8 mouse cellular contexts compared by ENCODE assay signal in the genomic region with DNA sequence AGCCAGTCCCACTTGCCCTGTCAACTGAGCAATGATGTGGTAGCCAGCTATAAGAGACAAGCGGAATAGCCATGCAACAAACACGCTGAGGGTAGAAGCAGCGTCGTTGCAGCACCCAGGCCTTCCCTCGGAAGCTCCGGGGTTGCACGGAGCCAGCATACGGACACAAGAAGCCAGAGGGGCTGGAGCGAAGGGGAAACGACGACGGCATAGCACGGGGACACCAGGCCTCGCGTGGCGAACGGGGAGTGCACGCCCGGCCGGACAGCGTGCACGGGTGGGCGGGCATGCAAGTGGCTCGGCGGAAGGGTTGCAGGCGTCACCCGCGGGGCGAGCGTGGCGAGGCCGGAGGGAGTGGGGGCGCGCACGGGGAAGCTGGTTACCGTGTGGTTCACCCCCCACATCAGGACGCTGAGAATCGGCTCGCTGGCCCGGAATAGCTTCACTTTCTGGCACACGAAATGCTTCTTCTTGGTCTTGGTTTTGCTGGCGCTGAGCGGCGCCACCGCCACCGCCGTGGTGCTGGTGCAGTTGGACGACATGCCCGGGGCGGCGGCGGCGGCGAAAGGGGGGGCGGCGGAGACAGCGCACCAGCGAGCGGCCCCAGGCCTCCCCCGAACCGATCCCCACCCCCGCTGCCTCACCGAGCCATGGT. TPM values are rescaled to one million over a fixed set of nuclear protein-coding genes. Genes with fewer than 3 reads are reported as not detected.
DNase-seq lines count a peak whose midpoint lies in the region; ATAC-seq lines count a peak whose summit lies in the region.

A gene (minus strand): TSS at position 642 of the 655 bp plus-strand sequence.

- H3K27me3 ChIP-seq in intestine, embryonic 15.5 days (replicated peaks), result no peaks in the 10 kb centered on the region
- H3K27me3 ChIP-seq in liver, embryonic 13.5 days, result no peaks in the 10 kb centered on the region
- H3K27me3 ChIP-seq in neural tube, embryonic 12.5 days (replicated peaks), result no peaks in the 10 kb centered on the region

- peak within 1 kb of the TSS; percentile 80 for H3K4me2 ChIP-seq in intestine, embryonic 15.5 days (replicated peaks)
- H3K4me2 ChIP-seq in liver, embryonic 13.5 days, result peak within 1 kb of the TSS; percentile 92
- H3K4me2 ChIP-seq in neural tube, embryonic 12.5 days (replicated peaks), result peak within 1 kb of the TSS; percentile 77

- peak; percentile 51 for DNase-seq in urinary bladder, postnatal 14 days (ENCODE audit: low spot score)
- no peak for DNase-seq in urinary bladder, postnatal 4 days (ENCODE audit: low spot score in 2 of 2)
- peak; percentile 68 for DNase-seq in embryo, embryonic 11 days
- no peak for DNase-seq in gastrocnemius, postnatal 25 days
- no peak for DNase-seq in liver, embryonic 13.5 days
- DNase-seq in right cerebral cortex, postnatal 4 days, result no peak

- H3K36me3 ChIP-seq in intestine, embryonic 15.5 days, result peaks cover 13% of the 10 kb centered on the region
- peaks cover 31% of the 10 kb centered on the region for H3K36me3 ChIP-seq in liver, embryonic 13.5 days
- peaks cover 28% of the 10 kb centered on the region for H3K36me3 ChIP-seq in neural tube, embryonic 12.5 days

- peaks cover 14% of the 10 kb centered on the region for H3K4me1 ChIP-seq in intestine, embryonic 15.5 days (replicated peaks)
- peaks cover 46% of the 10 kb centered on the region for H3K4me1 ChIP-seq in liver, embryonic 13.5 days (replicated peaks)
- H3K4me1 ChIP-seq in neural tube, embryonic 12.5 days, result peaks cover 17% of the 10 kb centered on the region

- no peaks in the 10 kb centered on the region for H3K9me3 ChIP-seq in intestine, embryonic 15.5 days
- no peaks in the 10 kb centered on the region for H3K9me3 ChIP-seq in liver, embryonic 13.5 days (replicated peaks)
- no peaks in the 10 kb centered on the region for H3K9me3 ChIP-seq in neural tube, embryonic 12.5 days

- peak within 1 kb of the TSS; percentile 85 for H3K9ac ChIP-seq in intestine, embryonic 15.5 days
- H3K9ac ChIP-seq in liver, embryonic 13.5 days, result peak within 1 kb of the TSS; percentile 94
- H3K9ac ChIP-seq in neural tube, embryonic 12.5 days, result peak within 1 kb of the TSS; percentile 83

- peak within 1 kb of the TSS; percentile 83 for H3K4me3 ChIP-seq in intestine, embryonic 15.5 days (replicated peaks)
- H3K4me3 ChIP-seq in liver, embryonic 13.5 days (replicated peaks), result peak within 1 kb of the TSS; percentile 90
- peak within 1 kb of the TSS; percentile 82 for H3K4me3 ChIP-seq in neural tube, embryonic 12.5 days

- under 1% methylated on average over 63 of the region's 63 CpGs for WGBS in intestine, embryonic 15.5 days
- under 1% methylated on average over 63 of the region's 63 CpGs for WGBS in liver, embryonic 13.5 days (ENCODE audit: insufficient replicate concordance)
- WGBS in neural tube, embryonic 12.5 days, result under 1% methylated on average over 62 of the region's 63 CpGs

- peak; percentile 46 for ATAC-seq in intestine, embryonic 15.5 days
- peak; percentile 54 for ATAC-seq in liver, embryonic 13.5 days (ENCODE audit: low read depth)
- ATAC-seq in neural tube, embryonic 12.5 days (ENCODE audit: low FRiP score, low read depth), result peak; percentile 35

- H3K27ac ChIP-seq in intestine, embryonic 15.5 days, result peak within 1 kb of the TSS; percentile 95
- peak within 1 kb of the TSS; percentile 85 for H3K27ac ChIP-seq in liver, embryonic 13.5 days
- H3K27ac ChIP-seq in neural tube, embryonic 12.5 days, result peak within 1 kb of the TSS; percentile 83

RNA-seq across cellular contexts. Expression of the gene that starts here (rescaled TPM):
- 10 to 100 TPM; 38.9 to 45.0 TPM for total RNA-seq in gastrocnemius, postnatal 25 days (2021)
- 1.0 and 1.2 TPM in 2 replicates for polyA plus RNA-seq in intestine, embryonic 15.5 days (2015; fragmentation: Nextera tagmentation; extraction: Ambion mirVana)
- polyA plus RNA-seq in liver, embryonic 13.5 days (2015; fragmentation: Nextera tagmentation; extraction: Ambion mirVana), result 0.88 TPM in 2 replicates
- polyA plus RNA-seq in neural tube, embryonic 12.5 days (2016; fragmentation: Nextera tagmentation; extraction: Ambion mirVana), result 3.2 and 3.7 TPM in 2 replicates

Comparison
In these comparisons a context has a peak if more than half of its experiments do, and no peak if none do; other contexts are left out.
1. DNase-seq: peak in urinary bladder, postnatal 14 days (single experiment) and embryo, embryonic 11 days (single experiment); none in urinary bladder, postnatal 4 days (0 of 2), gastrocnemius, postnatal 25 days (single experiment), liver, embryonic 13.5 days (single experiment) and right cerebral cortex, postnatal 4 days (single experiment).
2. Peak in ATAC-seq, H3K4me3 ChIP-seq, H3K27ac ChIP-seq, H3K9ac ChIP-seq and H3K4me2 ChIP-seq in liver, embryonic 13.5 days; RNA of the gene not detected or under 1 TPM.
3. Peak in every context shown above with its lines, with median percentiles within 50 percentile points of each other: ATAC-seq, H3K27ac ChIP-seq, H3K4me2 ChIP-seq, H3K4me3 ChIP-seq and H3K9ac ChIP-seq.